Mouse (Mus musculus) cerebellum, postnatal 36 days (tissue): ENCODE measurements around the gene Gde1.

Experiments used
- DNase-seq, 2 experiments: peaks; one replicate each; pipeline ENCODE4 v3.0.0; 2021 to 2022; ENCODE audit warnings: mixed read lengths in 2 of 2

The Gde1 gene

DNA sequence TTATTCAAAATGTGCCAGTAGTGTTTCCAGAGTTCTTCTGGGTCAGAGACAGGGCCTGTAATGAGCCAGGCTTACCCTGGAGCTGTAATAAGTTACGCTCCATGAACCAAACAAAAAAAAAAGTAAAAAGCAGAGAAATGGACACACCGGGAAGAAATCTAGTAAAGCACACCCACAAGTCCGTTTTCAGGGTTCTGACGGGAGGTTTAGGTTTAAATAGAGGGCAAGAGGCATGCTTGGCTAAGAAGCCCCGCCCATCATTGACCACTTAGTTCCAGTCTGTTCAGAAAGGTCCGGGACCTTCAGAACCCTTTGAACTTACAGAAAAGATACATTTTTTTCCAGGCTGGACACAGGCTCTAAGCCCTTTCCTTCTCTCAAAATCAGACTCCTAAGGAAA, 473 bp upstream of the Gde1 start:
- no peak for DNase-seq

DNA sequence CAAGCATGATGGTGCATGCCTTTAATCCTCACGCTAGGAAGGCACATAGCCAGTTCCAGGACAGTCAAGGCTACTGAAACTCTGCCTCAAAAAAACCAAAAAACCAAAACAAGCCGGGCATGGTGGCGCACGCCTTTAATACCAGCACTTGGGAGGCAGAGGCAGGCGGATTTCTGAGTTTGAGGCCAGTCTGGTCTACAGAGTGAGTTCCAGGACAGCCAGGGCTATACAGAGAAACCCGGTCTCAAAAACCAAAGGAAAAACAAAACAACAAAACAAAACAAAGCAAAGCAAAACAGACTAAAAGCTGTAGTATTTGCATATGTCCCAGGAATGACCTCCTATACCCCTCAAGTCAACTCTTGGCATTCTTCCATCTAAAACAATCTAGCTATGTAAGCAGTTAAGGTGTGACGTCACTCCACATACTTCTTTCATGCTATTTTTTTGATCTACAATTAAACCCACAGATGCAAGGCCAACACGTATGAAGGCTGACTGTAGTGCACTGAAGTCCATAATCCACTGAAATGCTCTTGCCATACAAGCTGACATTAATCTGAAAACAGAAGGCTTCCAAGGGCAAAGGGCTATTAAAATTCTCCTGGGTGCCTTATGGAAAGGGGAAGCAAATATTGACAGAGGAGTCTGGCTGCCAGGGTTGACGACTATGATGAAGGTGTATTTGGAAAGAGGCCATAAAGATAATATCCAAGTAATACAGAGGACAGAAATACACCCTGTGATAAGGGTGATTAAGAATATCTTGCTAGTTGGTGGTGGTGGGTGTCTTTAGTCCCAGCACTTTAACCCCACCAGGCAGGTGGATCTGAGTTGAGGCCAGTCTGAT, 1.4 kb downstream of the Gde1 start:
- DNase-seq: no peak

DNA sequence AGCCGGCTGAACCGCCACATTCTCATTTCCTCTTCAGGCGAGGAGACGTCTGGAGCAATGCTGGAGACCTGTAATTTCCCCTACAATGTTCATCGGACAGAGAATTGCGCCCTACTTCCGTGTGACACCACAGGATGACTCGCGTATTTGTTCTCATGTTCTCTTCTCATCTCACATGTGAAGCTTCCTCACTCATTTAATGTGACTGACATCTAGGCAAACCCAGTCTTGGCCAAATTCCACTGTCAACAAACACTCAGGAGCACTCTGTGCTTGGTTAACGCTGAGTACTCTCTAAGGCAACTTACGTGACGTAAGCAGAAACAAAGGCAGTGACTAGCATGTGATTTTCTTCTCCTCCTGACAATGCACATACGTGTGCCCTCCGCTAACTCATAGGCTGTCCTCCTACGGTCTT, 2.4 kb downstream of the Gde1 start:
- no peak for DNase-seq

DNA sequence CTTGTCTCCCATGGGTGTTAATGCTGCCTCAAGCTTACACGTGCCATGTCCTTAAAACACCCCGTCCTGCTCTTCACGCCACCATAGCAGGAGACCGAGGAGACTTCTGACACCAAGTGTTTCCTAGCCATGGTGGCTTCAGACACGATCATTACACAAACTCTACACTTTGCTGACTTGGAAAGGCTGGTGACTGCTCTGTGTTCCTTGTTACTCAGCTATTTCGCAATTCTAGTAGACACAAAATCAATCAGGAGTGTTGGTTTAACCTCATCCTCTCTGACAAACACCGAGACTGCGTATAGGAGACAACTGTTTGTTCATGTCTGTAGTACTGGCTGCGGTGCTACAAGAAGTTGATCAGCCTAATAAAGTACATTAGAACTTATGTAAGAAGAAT, 6.7 kb downstream of the Gde1 start:
- DNase-seq: no peak

- no peak for DNase-seq
These were observed 8.4 kb downstream of the Gde1 start for GRCm38 (mm10) chr7:118697168-118697567.

- DNase-seq: no peak
These were observed 9.4 kb downstream of the Gde1 start for GRCm38 (mm10) chr7:118696146-118696545.

GRCm38 (mm10) chr7:118691287-118691686, 14.3 kb downstream of the Gde1 start:
- DNase-seq: no peak

DNA sequence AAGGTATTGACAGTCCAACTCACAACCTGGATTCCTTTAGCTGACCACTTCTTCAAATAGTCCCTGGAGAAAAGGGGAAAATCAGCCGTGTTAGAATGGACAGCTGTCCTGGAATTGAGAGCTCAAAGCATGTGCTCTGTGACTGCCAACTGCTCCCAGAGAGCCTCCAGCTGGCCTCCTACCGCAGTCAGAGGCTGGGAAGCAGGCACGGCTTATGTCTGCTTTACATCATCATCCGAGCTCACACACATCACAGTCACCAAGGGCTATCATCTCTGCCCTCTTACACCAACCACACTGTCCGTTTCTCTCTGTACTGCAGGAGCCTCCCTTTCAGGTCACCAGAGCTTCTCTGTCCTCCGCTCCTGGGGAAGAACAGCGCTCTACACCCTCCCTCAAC, 16.5 kb downstream of the Gde1 start:
- DNase-seq: peak; percentile 44 to 45

DNA sequence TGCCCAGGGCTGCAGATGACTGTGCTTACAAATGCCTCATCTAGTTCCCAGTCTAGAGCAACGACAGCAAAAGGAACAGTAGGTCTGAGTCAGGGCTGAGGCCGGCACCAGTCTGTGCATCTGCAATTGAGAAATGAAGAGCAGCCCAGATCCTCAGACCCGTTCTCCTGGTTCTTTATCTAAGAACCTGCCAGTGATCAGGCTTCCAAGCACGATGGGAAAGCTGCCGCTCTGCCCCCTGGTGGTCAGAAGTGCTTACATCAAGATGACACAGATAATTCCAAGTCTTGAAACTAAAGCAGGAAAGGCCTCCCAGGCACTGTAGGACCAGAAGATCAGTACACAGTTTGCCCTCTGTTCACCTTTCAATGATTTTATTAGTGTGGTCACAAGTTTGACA, 17.4 kb downstream of the Gde1 start:
- peak; percentile 87 to 90 for DNase-seq

DNA sequence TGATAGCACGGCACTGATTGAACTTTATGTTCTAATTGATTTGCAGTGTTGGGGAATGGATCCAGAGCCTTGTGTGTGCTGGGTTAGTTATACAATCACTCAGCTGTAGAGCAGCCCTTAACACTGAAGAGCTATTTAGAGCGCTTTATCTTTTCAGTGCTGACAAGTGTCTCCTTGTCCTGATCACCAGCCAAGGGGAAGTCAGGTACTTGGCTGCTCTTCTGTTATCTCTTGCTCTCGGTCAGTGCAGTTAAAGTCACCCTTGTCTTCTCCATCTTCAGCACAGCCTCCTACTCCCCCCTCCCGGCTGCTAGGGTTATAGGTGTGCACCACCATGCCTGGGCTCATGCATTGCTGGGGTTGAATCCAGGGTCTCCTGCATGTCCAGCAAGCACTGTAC, 28.8 kb downstream of the Gde1 start:
- DNase-seq: no peak

DNA sequence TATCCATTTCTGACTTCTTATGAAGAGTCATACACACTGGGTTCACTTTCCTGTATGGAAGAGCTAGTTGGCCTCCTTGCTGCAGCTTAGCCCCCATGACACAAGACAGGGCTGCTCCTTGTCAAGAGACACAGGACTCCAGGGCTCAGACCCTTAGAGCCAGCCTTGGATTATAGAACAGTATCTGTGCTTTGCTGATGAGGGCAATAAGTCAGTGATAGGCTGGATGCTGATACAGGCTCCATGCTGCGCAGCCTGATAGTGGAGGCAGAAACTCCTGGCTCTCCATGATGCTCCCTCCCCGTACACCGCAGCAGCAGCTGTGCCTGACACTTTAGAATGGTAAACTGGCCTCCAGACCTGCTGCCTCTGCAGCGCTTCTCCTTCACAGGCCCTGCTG, 35.4 kb downstream of the Gde1 start:
- DNase-seq: no peak

DNA sequence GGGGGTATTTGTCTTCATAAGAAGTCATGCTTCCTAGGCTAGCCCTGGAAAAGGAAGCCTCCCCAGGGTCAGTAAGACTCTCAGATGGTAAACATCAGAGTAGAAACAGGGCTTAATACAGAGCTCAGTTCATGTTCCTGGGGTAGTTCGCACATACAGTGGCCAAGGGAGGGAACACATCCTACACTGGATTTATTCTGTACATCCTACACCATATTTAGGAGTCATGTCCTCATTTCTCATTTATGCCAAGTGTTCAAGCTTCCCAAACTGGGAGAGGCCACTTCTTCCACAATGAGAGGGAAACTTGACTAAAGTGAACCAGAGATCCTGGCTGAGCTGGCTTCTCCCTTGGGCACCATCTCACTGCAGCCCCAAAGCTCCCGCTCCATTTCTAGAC, 37.8 kb downstream of the Gde1 start:
- no peak for DNase-seq

- DNase-seq: no peak
These were observed 48.8 kb downstream of the Gde1 start for GRCm38 (mm10) chr7:118656730-118657129.

- peak; percentile 45 to 54 for DNase-seq
These were observed 52.8 kb downstream of the Gde1 start for GRCm38 (mm10) chr7:118652572-118653295.

DNA sequence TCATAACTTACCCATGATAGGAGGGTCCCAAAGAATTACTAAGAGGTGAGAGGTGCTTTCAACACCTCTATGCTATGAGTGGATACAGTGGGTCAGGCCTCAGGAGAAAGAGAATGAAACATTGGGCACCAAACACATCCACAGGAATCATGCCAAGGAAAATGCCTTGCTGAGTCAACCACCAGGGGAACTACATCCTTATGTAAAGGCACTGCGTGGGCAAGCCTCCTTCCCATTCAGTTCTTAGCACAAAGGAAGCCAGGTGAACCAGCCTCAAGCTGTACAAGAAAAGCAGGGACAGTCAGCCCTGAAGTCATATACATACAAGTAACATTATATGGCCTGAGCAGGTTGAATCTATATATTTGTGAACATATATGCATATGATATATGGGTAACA, 54.7 kb downstream of the Gde1 start:
- DNase-seq: no peak

DNA sequence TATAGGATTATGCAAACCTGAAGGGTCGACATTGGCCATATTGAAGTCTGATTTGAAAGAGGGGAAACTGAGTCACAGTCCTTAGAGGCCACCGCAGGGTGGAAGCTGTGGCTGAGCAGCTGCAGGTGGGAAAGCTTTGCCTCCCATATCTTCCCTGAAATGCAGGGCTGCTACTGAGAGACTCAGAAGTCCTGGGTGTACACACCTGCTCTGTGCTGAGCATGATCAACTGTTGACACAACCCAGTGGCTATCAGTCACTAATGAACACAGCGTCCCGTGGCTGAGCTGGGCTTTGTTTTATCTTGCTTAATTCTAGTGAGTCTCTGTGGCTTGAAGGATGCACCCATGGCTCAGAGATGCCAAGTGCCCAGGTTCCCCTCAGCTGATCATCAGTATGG, 55.5 kb downstream of the Gde1 start:
- no peak for DNase-seq

DNA sequence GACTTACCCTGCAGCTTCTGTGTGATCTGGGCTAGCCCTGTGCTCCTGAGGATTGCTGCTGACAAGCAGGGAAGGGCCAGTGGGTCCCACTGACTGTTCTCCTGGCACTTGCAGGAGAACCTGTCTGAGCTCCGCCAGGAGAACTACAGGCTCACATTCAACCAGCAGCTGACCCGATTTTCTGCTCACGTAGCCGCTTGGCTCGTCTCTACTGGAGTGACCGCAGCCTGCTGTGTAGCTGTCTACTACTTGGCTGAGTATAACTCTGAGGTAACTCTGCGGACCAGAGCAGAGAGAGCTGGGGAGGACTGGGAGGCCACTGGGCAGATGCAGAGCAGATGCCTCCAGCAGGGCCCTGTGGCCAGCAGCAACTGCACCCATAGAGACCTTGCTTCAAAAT, 56.2 kb downstream of the Gde1 start:
- DNase-seq: peak; percentile 51 to 61

- no peak for DNase-seq
These were observed 59.3 kb downstream of the Gde1 start for GRCm38 (mm10) chr7:118646237-118646636.
